Mouse (Mus musculus) kidney, postnatal 36 days (tissue): ENCODE results near the gene Enpp6.

Source experiments
- DNase-seq, 2 experiments: peaks; one replicate each; pipeline ENCODE4 v3.0.0; 2021 to 2022; ENCODE audit warnings: mixed read lengths in 2 of 2

Gene Enpp6

GRCm38 (mm10) chr8:46986386-46987140 is at the start of gene Enpp6:
Gene Enpp6, plus strand, starts transcription at chr8:46986887.
- peak; percentile 76 to 83 for DNase-seq

GRCm38 (mm10) chr8:46938218-46938617 is 48.5 kb upstream of the Enpp6 start:
- no peak for DNase-seq

- DNase-seq, result peak; percentile 83 to 92
These were observed 45.4 kb upstream of the Enpp6 start for GRCm38 (mm10) chr8:46941295-46941694.

- DNase-seq, result peak in 1 of 2 experiments; percentile 22
These were observed 44.7 kb upstream of the Enpp6 start for GRCm38 (mm10) chr8:46941731-46942650.

GRCm38 (mm10) chr8:46942651-46943024 is 44.0 kb upstream of the Enpp6 start:
- DNase-seq, result no peak

GRCm38 (mm10) chr8:46943337-46943736 is 43.4 kb upstream of the Enpp6 start:
- no peak for DNase-seq

- DNase-seq, result peak in 1 of 2 experiments; percentile 72
These were observed 40.5 kb upstream of the Enpp6 start for GRCm38 (mm10) chr8:46946181-46946580.

- DNase-seq, result no peak
These were observed 38.5 kb upstream of the Enpp6 start for GRCm38 (mm10) chr8:46948091-46948757.

- peak; percentile 61 to 90 for DNase-seq
These were observed 33.2 kb upstream of the Enpp6 start for GRCm38 (mm10) chr8:46953472-46953871.

- no peak for DNase-seq
These were observed 23.9 kb upstream of the Enpp6 start for GRCm38 (mm10) chr8:46962630-46963427.

- no peak for DNase-seq
These were observed 23.0 kb upstream of the Enpp6 start for GRCm38 (mm10) chr8:46963619-46964145.

GRCm38 (mm10) chr8:46965812-46966211 is 20.9 kb upstream of the Enpp6 start:
- DNase-seq, result no peak

GRCm38 (mm10) chr8:46968721-46969120 is 18.0 kb upstream of the Enpp6 start:
- no peak for DNase-seq

GRCm38 (mm10) chr8:46969386-46969785 is 17.3 kb upstream of the Enpp6 start:
- no peak for DNase-seq

- DNase-seq, result peak; percentile 44 to 52
These were observed 9.3 kb upstream of the Enpp6 start for GRCm38 (mm10) chr8:46977376-46977775.

- DNase-seq, result no peak
These were observed 4.5 kb upstream of the Enpp6 start for GRCm38 (mm10) chr8:46982166-46982565.

- peak; percentile 83 for DNase-seq
These were observed 3.9 kb upstream of the Enpp6 start for GRCm38 (mm10) chr8:46982770-46983169.

- no peak for DNase-seq
These were observed 2.0 kb upstream of the Enpp6 start for GRCm38 (mm10) chr8:46984647-46985046.

- no peak for DNase-seq
These were observed 1.7 kb downstream of the Enpp6 start for GRCm38 (mm10) chr8:46988366-46988765.

- peak in 1 of 2 experiments; percentile 46 for DNase-seq
These were observed 4.4 kb downstream of the Enpp6 start for GRCm38 (mm10) chr8:46991081-46991480.

- no peak for DNase-seq
These were observed 5.9 kb downstream of the Enpp6 start for GRCm38 (mm10) chr8:46992579-46992978.
